Mouse (Mus musculus): ENCODE measurements at regions not wholly inside any gene's neighbourhood (a gene's known extent, or its start where the extent isn't known, plus 50 kb on each side); places are given as distances from the start of the nearest gene placed in this dataset.
"Not testable (repeated sequence)": the region's sequence is repeated elsewhere in the genome, so short reads cannot be mapped to it uniquely, and the experiment has no call there.

GRCm38 (mm10) chr13:19300320-19301011 is 95.1 kb downstream of the Stard3nl start:
- not testable (repeated sequence) for DNase-seq (ENCODE audit: extremely low spot score, low spot score)

GRCm38 (mm10) chr13:19296325-19296724 is 99.3 kb downstream of the Stard3nl start:
- no peak for DNase-seq (ENCODE audit: extremely low spot score, low spot score)

- DNase-seq (ENCODE audit: extremely low spot score, low spot score), result no peak
Measured at GRCm38 (mm10) chr13:19293041-19293440, 102.6 kb downstream of the Stard3nl start.

GRCm38 (mm10) chr13:19283161-19283560 is 112.4 kb downstream of the Stard3nl start:
- DNase-seq (ENCODE audit: extremely low spot score, low spot score), result no peak

DNA sequence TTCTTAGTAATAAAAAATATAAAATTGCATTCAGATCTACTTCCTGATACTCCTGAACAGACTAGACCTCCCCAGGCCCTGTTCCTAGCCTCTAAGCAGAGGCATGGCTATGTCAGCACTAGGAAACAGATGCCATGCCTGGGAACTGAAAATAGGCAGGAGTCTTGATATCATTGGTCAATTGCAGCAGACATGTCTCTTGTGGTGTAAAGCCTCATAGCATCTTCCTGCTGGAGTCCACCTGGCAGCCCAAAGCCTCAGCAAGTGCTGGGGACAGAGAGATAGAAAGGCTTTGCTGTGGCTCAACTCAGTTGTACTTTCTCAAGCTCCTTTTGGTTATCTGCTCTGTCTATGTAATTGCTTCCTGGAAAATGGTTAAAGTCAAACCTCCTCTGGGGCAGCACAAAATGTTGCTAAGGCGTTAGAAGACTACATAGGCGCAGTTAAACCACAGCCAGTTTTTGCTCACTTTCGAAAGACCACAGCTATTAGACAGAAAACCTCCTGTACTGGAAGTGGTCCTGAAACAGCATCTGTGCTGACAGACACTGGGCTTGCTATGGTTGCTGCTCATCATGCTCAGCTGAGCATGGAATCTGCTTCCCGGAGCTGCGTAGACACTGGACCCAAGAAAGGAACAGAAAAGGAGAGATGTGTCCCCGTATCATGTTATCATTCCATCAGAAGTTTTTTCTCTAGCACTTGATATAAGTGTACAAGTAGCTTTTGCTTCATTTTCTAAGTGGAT is 122.9 kb downstream of the Stard3nl start:
- not testable (repeated sequence) for DNase-seq (ENCODE audit: extremely low spot score, low spot score)

GRCm38 (mm10) chr13:19264996-19265395 is 130.6 kb downstream of the Stard3nl start:
- DNase-seq (ENCODE audit: extremely low spot score, low spot score), result not testable (repeated sequence)

- DNase-seq (ENCODE audit: extremely low spot score, low spot score), result not testable (repeated sequence)
Measured at GRCm38 (mm10) chr13:19246558-19246957, 149.0 kb downstream of the Stard3nl start.

GRCm38 (mm10) chr13:19242580-19242979 is 153.0 kb downstream of the Stard3nl start:
- DNase-seq (ENCODE audit: extremely low spot score, low spot score), result not testable (repeated sequence)

GRCm38 (mm10) chr13:19236340-19236739 is 159.3 kb downstream of the Stard3nl start:
- DNase-seq (ENCODE audit: extremely low spot score, low spot score), result peak; percentile 22

- DNase-seq (ENCODE audit: extremely low spot score, low spot score), result no peak
Measured at GRCm38 (mm10) chr13:19234700-19235374, 160.8 kb downstream of the Stard3nl start.

GRCm38 (mm10) chr13:19220004-19220403 is 175.6 kb downstream of the Stard3nl start:
- not testable (repeated sequence) for DNase-seq (ENCODE audit: extremely low spot score, low spot score)

DNA sequence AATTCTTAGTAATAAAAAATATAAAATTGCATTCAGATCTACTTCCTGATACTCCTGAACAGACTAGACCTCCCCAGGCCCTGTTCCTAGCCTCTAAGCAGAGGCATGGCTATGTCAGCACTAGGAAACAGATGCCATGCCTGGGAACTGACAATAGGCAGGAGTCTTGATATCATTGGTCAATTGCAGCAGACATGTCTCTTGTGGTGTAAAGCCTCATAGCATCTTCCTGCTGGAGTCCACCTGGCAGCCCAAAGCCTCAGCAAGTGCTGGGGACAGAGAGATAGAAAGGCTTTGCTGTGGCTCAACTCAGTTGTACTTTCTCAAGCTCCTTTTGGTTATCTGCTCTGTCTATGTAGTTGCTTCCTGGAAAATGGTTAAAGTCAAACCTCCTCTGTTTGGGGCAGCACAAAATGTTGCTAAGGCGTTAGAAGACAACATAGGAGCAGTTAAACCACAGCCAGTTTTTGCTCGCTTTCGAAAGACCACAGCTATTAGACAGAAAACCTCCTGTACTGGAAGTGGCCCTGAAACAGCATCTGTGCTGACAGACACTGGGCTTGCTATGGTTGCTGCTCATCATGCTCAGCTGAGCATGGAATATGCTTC is 176.1 kb downstream of the Stard3nl start:
- not testable (repeated sequence) for DNase-seq (ENCODE audit: extremely low spot score, low spot score)

GRCm38 (mm10) chr13:19204669-19205068 is 190.9 kb downstream of the Stard3nl start:
- no peak for DNase-seq (ENCODE audit: extremely low spot score, low spot score)

DNA sequence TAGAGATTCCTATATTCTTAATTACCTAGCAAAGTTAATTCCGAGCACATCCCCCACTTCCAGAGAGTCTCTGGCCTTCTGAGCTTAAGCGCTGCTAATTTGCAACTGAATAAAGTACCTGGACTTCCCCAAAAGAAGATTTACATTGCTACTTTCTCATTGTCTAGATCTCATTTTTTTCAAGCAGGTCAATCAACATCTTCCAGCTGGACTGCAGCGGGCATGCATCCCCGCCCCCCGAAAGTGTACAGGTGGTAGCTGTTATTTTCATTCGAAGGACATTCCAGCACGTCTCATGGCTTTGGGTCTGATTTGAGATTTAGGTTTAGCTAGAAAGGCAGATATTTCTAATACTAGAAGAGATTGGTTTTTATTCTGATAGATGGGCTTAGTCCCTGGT is 193.3 kb downstream of the Stard3nl start:
- DNase-seq (ENCODE audit: extremely low spot score, low spot score), result not testable (repeated sequence)
